14 mouse cellular contexts compared by ENCODE assay signal in the genomic region with DNA sequence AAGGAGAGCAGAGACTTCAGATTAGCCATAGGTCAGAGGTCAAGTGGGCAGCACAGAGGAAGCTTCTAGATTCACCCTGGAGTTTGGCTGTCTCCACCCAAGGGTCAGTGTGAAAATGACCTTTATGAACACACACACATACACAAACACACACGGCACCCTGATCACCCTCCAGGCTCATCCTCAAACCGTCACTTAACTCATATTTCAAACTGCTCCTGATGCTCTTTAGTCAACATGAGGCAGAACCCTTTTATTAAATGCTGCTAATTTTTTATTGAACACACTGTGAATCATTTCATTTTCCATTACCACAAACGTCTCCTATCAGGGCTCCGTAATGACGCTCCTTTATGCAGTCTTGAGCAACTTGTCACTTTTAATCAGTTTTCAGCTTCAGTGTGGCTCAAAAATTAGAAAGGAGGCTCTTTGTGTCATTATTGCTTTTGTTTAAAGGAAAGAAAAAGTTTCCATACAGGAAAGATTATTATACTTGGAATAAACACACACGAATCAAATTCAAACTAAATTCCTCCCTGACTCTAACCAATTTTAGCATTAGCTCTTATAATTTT.
"Had no signal": no experiment of that assay in that cellular context is flagged by ENCODE, and none has a peak within 500 bp of the region (broad histone marks: within the 10 kb centered on the region; RNA-seq: fewer than 3 reads in every experiment).

No protein-coding gene starts in this region.

- H3K4me3 ChIP-seq: left cerebral cortex, adult 2 months; liver, embryonic 13.5 days; stomach, embryonic 15.5 days had no signal

- ATAC-seq: midbrain, embryonic 16.5 days had no signal

- H3K27me3 ChIP-seq: liver, embryonic 13.5 days; stomach, embryonic 15.5 days had no signal

- H3K9me3 ChIP-seq: liver, embryonic 13.5 days; stomach, embryonic 15.5 days had no signal

- H3K9ac ChIP-seq: liver, embryonic 13.5 days; stomach, embryonic 15.5 days had no signal

- H3K36me3 ChIP-seq: liver, embryonic 13.5 days; stomach, embryonic 15.5 days had no signal

- DNase-seq: kidney, adult 18-20 months; kidney, adult 9 months; kidney, postnatal 36 days; layer of hippocampus, postnatal 36 days; liver, embryonic 13.5 days; lung, adult 2 months; lung, postnatal 14 days; lung, postnatal 4 days; right cerebral cortex, postnatal 25 days; spleen, adult 18-20 months; thymus, postnatal 25 days had no signal

- H3K4me2 ChIP-seq: liver, embryonic 13.5 days; stomach, embryonic 15.5 days had no signal

- H3K4me1 ChIP-seq: liver, embryonic 13.5 days had no signal

- H3K27ac ChIP-seq: left cerebral cortex, adult 2 months; liver, embryonic 13.5 days; stomach, embryonic 15.5 days had no signal
